Mouse (Mus musculus) heart, adult 2 months (tissue): ENCODE data around the gene Maml3.

Source experiments
- CTCF ChIP-seq: fragments of 200-600 bp; IDR thresholded peaks from 2 replicates; pipeline ENCODE4 v1.8.1; 2022; ENCODE audit warnings: antibody characterized with exemption, mild to moderate bottlenecking, moderate library complexity
- EP300 ChIP-seq: fragments of 200-500 bp; IDR thresholded peaks from 2 replicates; pipeline ENCODE4 v1.6.1; 2011; ENCODE audit warnings: low read depth, low read length, control low read depth; ENCODE audit not compliant: insufficient read depth
- POLR2A ChIP-seq: fragments of 200-500 bp; IDR thresholded peaks from 2 replicates; pipeline ENCODE4 v1.6.1; 2011; ENCODE audit warnings: mild to moderate bottlenecking, low read depth, low read length, control low read depth; ENCODE audit not compliant: insufficient read depth

DNA sequence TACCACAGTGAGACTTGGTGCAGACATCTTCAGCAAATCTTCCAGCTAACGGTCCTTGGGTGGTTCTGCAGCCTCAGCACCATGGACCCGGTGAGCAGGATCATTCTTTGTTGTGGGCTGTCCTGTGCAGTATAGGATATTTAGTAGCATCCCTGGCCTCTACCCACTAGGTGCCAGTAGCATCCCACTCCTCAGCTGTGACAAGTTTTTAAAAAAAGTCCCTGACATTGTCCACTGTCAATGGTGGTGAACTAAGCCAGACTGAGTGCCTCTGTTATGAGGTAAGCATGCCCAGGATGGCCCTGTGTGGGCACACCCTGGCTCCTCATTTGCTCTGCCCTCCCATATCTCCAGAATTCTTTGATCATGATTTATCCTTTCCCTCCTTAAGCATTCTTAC is 453.7 kb downstream of the Maml3 start:
- no peak for TF ChIP-seq CTCF
- no peak for TF ChIP-seq POLR2A
- TF ChIP-seq EP300, result no peak
